Mouse (Mus musculus) natural killer cell, adult 2 months (primary cell): Measurements from ENCODE around the gene Gpx2.

Experiments used
- DNase-seq, 2 experiments: peaks; one replicate each; pipeline ENCODE4 v3.0.0; 2022; ENCODE audit warnings: low spot score in 2 of 2

Gene Gpx2

DNA sequence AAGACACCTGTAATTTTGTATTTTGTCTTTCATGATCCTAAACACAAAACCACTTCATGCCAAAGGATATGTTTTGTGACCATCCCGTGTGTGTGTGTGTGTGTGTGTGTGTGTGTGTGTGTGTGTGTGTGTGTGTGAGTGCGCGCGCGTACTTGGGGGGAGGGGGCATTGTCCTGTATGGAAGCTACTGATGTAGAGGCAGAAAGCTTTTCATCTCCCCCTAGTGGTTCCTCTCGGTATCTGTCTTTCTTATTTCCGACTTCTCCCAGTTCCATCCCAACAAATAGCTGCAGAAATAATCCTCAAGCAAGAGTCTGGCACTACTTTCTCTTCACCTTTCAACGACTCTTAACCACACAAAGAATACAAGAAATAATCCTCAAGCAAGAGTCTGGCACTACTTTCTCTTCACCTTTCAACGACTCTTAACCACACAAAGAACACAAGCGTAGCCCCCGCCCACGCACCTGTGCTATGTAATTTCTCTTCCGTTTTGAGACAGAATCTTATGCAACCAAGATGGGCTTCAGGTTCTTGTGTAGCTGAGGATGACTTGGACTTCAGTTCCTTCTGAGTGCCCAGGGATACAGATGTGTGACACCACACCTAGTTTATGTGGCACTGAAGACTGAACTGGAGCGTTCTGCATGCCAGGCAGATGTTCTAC, 42.6 kb downstream of the Gpx2 start:
- DNase-seq: peak in 1 of 2 experiments; percentile 42

DNA sequence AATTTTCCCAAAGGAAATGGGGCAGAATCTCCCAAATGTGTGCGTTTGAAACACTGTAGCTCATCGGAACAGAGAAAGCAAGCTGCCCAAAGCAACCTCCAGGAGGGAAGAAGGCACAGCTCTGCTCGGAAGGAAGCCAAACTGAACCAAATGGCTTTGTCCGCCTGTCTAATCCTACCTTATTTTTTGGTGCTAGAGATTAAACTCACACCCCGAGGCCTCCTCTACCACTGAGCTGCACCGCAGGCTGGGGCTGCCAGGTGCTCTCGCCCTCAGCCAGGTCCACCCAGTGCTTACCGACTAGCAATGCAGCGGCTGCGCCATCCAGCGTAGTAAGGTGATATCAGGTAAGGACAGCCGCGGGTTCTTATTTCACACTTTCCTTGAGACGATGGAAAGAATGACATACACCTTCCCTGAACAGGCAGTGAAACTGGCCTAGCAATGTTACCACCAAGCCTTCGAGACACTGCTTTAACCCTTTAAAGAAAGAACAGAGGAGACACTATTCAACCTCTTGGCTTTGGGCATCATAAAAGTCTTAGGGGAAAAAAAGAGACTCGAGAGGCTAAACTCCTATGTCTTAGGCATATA, 44.4 kb downstream of the Gpx2 start:
- DNase-seq: no peak
